Mouse (Mus musculus): ENCODE results near the gene Fam78a. TPM values are rescaled to one million over a fixed set of nuclear protein-coding genes. Genes with fewer than 3 reads are reported as not detected.

Gene Fam78a
- total and polyA plus RNA-seq, 3 experiments = 16.0 to 17.4 TPM; not detected in 1

GRCm38 (mm10) chr2:32080681-32081080, 4.0 kb downstream of the Fam78a start:
- Histone ChIP-seq H3K79me2 (ENCODE audit: control insufficient read depth, insufficient read depth, low read length, poor library complexity) (peaks cover 27% of the 10 kb centered on the region), H3K27me3 (ENCODE audit: control insufficient read depth in 1 of 2, insufficient read depth in 2 of 2, low read length in 2 of 2) (no peaks in the 10 kb centered on the region), H3K4me3 (ENCODE audit: control insufficient read depth in 1 of 2, insufficient read depth in 1 of 2, low read depth in 2 of 2, low read length in 2 of 2) (no peak overlapping the region), H3K9ac (ENCODE audit: control insufficient read depth, low read depth, low read length, poor library complexity, severe bottlenecking) (no peak overlapping the region), H3K36me3 (ENCODE audit: control insufficient read depth in 1 of 2, insufficient read depth in 2 of 2, low read length in 2 of 2) (peaks cover 0 to 8% of the 10 kb centered on the region in 2 experiments; a peak in 3 of 4 replicates), H3K27ac (ENCODE audit: control insufficient read depth, low read depth, low read length) (no peak overlapping the region), H3K4me1 (ENCODE audit: control insufficient read depth in 1 of 2, insufficient read depth in 2 of 2, low read length in 2 of 2) (peaks cover 17 to 26% of the 10 kb centered on the region in 2 experiments), H3K9me3 (replicated peaks; ENCODE audit: insufficient read depth, low read length) (no peaks in the 10 kb centered on the region)
- DNase-seq (ENCODE audit: low read depth, low spot score) = no peak
- no peak for TF ChIP-seq POLR2A (IDR thresholded peaks at IDR 0.05; ENCODE audit: control insufficient read depth in 1 of 2, insufficient read depth in 1 of 2, low read depth in 1 of 2, low read length in 2 of 2, poor library complexity in 1 of 2)
- TF ChIP-seq GATA1 (IDR thresholded peaks at IDR 0.05; ENCODE audit: low read depth, low read length) = no peak
- no peak for TF ChIP-seq MAFK (IDR thresholded peaks at IDR 0.05; ENCODE audit: borderline replicate concordance, low read depth, low read length)
- TF ChIP-seq RCOR1 (IDR thresholded peaks at IDR 0.05; ENCODE audit: low read depth, low read length) = no peak
- TF ChIP-seq MAX (IDR thresholded peaks at IDR 0.05; ENCODE audit: low read length) = no peak

- Histone ChIP-seq H3K27ac (ENCODE audit: control insufficient read depth, low read depth, low read length) (no peak overlapping the region), H3K4me3 (ENCODE audit: control insufficient read depth in 1 of 2, insufficient read depth in 1 of 2, low read depth in 2 of 2, low read length in 2 of 2) (no peak overlapping the region), H3K79me2 (ENCODE audit: control insufficient read depth, insufficient read depth, low read length, poor library complexity) (peaks cover 27% of the 10 kb centered on the region), H3K9ac (ENCODE audit: control insufficient read depth, low read depth, low read length, poor library complexity, severe bottlenecking) (no peak overlapping the region), H3K27me3 (ENCODE audit: control insufficient read depth in 1 of 2, insufficient read depth in 2 of 2, low read length in 2 of 2) (no peaks in the 10 kb centered on the region), H3K9me3 (replicated peaks; ENCODE audit: insufficient read depth, low read length) (no peaks in the 10 kb centered on the region), H3K36me3 (ENCODE audit: control insufficient read depth in 1 of 2, insufficient read depth in 2 of 2, low read length in 2 of 2) (peaks cover 0 to 3% of the 10 kb centered on the region in 2 experiments; a peak in 3 of 4 replicates), H3K4me1 (ENCODE audit: control insufficient read depth in 1 of 2, insufficient read depth in 2 of 2, low read length in 2 of 2) (peaks cover 12 to 17% of the 10 kb centered on the region in 2 experiments)
- TF ChIP-seq UBTF (IDR thresholded peaks at IDR 0.05; ENCODE audit: borderline replicate concordance, insufficient read depth, low read depth, low read length) (no peak), HCFC1 (IDR thresholded peaks at IDR 0.05; ENCODE audit: low read depth, low read length) (no peak)
- no peak for DNase-seq (ENCODE audit: low read depth, low spot score)
These were observed 5.4 kb downstream of the Fam78a start for GRCm38 (mm10) chr2:32079191-32079725.

GRCm38 (mm10) chr2:32078522-32078921, 6.1 kb downstream of the Fam78a start:
- TF ChIP-seq POLR2AphosphoS2 (IDR thresholded peaks at IDR 0.05; ENCODE audit: low read length) = no peak
- no peak for TF ChIP-seq JUND (IDR thresholded peaks at IDR 0.05; ENCODE audit: low read depth, low read length)
- no peak for TF ChIP-seq E2F4 (IDR thresholded peaks at IDR 0.05; ENCODE audit: borderline replicate concordance, low read depth, low read length)
- TF ChIP-seq GATA1 (IDR thresholded peaks at IDR 0.05; ENCODE audit: low read depth, low read length) = no peak
- no peak for TF ChIP-seq ZKSCAN1 (IDR thresholded peaks at IDR 0.05; ENCODE audit: low read depth, low read length)
- TF ChIP-seq MAZ (IDR thresholded peaks at IDR 0.05; ENCODE audit: low read depth, low read length) = 0 out of 2 replicates have a peak, but pooled peaks have one; percentile 25
- H3K4me1 ChIP-seq (ENCODE audit: control insufficient read depth in 1 of 2, insufficient read depth in 2 of 2, low read length in 2 of 2) = peaks cover 12 to 17% of the 10 kb centered on the region in 2 experiments
- DNase-seq (ENCODE audit: low read depth, low spot score) = no peak
- H3K79me2 ChIP-seq (ENCODE audit: control insufficient read depth, insufficient read depth, low read length, poor library complexity) = peaks cover 25% of the 10 kb centered on the region
- H3K4me3 ChIP-seq (ENCODE audit: control insufficient read depth in 1 of 2, insufficient read depth in 1 of 2, low read depth in 2 of 2, low read length in 2 of 2) = no peak overlapping the region
- no peak overlapping the region for H3K9ac ChIP-seq (ENCODE audit: control insufficient read depth, low read depth, low read length, poor library complexity, severe bottlenecking)
- H3K9me3 ChIP-seq (replicated peaks; ENCODE audit: insufficient read depth, low read length) = no peaks in the 10 kb centered on the region
- H3K36me3 ChIP-seq (ENCODE audit: control insufficient read depth in 1 of 2, insufficient read depth in 2 of 2, low read length in 2 of 2) = peaks cover 0 to 3% of the 10 kb centered on the region in 2 experiments; a peak in 3 of 4 replicates
- no peak overlapping the region for H3K27ac ChIP-seq (ENCODE audit: control insufficient read depth, low read depth, low read length)
- no peaks in the 10 kb centered on the region for H3K27me3 ChIP-seq (ENCODE audit: control insufficient read depth in 1 of 2, insufficient read depth in 2 of 2, low read length in 2 of 2)

Measured in MEL (cell line).